Mouse (Mus musculus): ENCODE data around the gene Xpo6. TPM values are rescaled to one million over a fixed set of nuclear protein-coding genes. Genes with fewer than 3 reads are reported as not detected.

Xpo6 gene
- polyA plus RNA-seq, 1 experiment from 2014 or later, result 19.3 TPM

DNA sequence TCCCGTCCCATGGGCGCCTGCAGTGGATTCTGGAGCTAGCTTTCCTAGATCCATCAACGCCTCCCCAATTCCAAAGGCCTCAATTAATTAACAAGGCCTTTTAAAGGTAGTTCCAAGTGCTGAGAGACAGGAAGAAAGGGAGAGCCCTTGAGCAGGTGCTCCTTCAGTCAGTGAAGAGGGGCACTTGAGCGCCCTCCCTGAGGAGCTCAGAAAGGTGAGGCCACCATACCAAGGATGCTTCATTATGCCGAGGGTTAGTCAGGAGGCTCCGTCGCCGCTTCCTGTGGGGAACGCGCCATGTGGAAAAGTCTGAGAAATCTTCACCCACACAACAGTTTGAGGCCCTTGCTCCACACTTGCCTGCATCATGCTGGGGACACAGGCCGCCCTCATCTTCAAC lies 99.9 kb downstream of the Xpo6 start:
- ATAC-seq (ENCODE audit: low FRiP score, low TSS enrichment), result no peak
- DNase-seq (ENCODE audit: low spot score), result no peak
- H3K9me3 ChIP-seq (ENCODE audit: control insufficient read depth, low read length), result no peaks in the 10 kb centered on the region
- 94% methylated on average over 11 of the region's 11 CpGs for WGBS
- no peak overlapping the region for H3K9ac ChIP-seq (ENCODE audit: low read length)
- TF ChIP-seq EP300 (optimal IDR thresholded peaks at IDR 0.05) (no peak), CTCF (IDR thresholded peaks at IDR 0.05; ENCODE audit: low read depth) (no peak)
- no peaks in the 10 kb centered on the region for H3K27me3 ChIP-seq (ENCODE audit: control insufficient read depth, insufficient read depth, low read length)
- no peak overlapping the region for H3K4me3 ChIP-seq (ENCODE audit: low read depth, low read length)
- no peaks in the 10 kb centered on the region for H3K4me1 ChIP-seq (replicated peaks; ENCODE audit: control insufficient read depth, insufficient read depth)
- peaks cover 21% of the 10 kb centered on the region for H3K36me3 ChIP-seq (ENCODE audit: control insufficient read depth, insufficient read depth, low read length)
- H3K4me2 ChIP-seq (replicated peaks; ENCODE audit: low read depth), result no peak overlapping the region
- H3K27ac ChIP-seq (replicated peaks), result no peak overlapping the region

DNA sequence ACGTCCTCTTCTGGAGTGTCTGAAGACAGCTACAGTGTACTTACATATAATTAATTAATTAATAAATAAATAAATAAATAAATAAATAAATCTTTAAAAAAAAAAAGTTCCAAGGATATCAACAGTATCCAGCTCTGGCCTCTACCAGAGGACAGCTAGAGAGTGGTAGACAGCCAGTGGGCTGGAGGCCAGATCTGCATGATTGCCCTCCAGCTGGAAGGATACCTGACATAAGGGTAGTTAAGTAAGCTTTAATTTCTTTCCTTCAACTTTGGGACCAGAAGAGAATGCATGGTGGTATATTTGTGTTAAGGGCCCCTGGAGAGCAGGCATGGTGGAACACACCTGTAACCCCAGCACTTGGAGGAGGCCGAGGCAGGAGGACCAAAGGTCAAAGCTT lies 100.5 kb downstream of the Xpo6 start:
- ATAC-seq (ENCODE audit: low FRiP score, low TSS enrichment) (no peak), DNase-seq (ENCODE audit: low spot score) (no peak)
- no peak overlapping the region for H3K9ac ChIP-seq (ENCODE audit: low read length)
- H3K9me3 ChIP-seq (ENCODE audit: control insufficient read depth, low read length), result no peaks in the 10 kb centered on the region
- TF ChIP-seq EP300 (optimal IDR thresholded peaks at IDR 0.05), result no peak
- TF ChIP-seq CTCF (IDR thresholded peaks at IDR 0.05; ENCODE audit: low read depth), result no peak
- no peaks in the 10 kb centered on the region for H3K27me3 ChIP-seq (ENCODE audit: control insufficient read depth, insufficient read depth, low read length)
- peaks cover 21% of the 10 kb centered on the region for H3K36me3 ChIP-seq (ENCODE audit: control insufficient read depth, insufficient read depth, low read length)
- no peak overlapping the region for H3K4me3 ChIP-seq (ENCODE audit: low read depth, low read length)
- 67% methylated on average over 2 of the region's 2 CpGs for WGBS
- no peak overlapping the region for H3K27ac ChIP-seq (replicated peaks)
- no peaks in the 10 kb centered on the region for H3K4me1 ChIP-seq (replicated peaks; ENCODE audit: control insufficient read depth, insufficient read depth)
- H3K4me2 ChIP-seq (replicated peaks; ENCODE audit: low read depth), result no peak overlapping the region

GRCm38 (mm10) chr7:126099163-126099775 lies 101.0 kb downstream of the Xpo6 start:
- H3K9ac ChIP-seq (ENCODE audit: low read length), result no peak overlapping the region
- H3K9me3 ChIP-seq (ENCODE audit: control insufficient read depth, low read length), result no peaks in the 10 kb centered on the region
- H3K27me3 ChIP-seq (ENCODE audit: control insufficient read depth, insufficient read depth, low read length), result no peaks in the 10 kb centered on the region
- ATAC-seq (ENCODE audit: low FRiP score, low TSS enrichment) (no peak), DNase-seq (ENCODE audit: low spot score) (no peak)
- no peak overlapping the region for H3K4me2 ChIP-seq (replicated peaks; ENCODE audit: low read depth)
- H3K4me3 ChIP-seq (ENCODE audit: low read depth, low read length), result no peak overlapping the region
- H3K4me1 ChIP-seq (replicated peaks; ENCODE audit: control insufficient read depth, insufficient read depth), result no peaks in the 10 kb centered on the region
- no peak overlapping the region for H3K27ac ChIP-seq (replicated peaks)
- H3K36me3 ChIP-seq (ENCODE audit: control insufficient read depth, insufficient read depth, low read length), result peaks cover 19% of the 10 kb centered on the region
- TF ChIP-seq CTCF (IDR thresholded peaks at IDR 0.05; ENCODE audit: low read depth), result no peak
- no peak for TF ChIP-seq EP300 (optimal IDR thresholded peaks at IDR 0.05)
- 93% methylated on average over 7 of the region's 7 CpGs for WGBS

DNA sequence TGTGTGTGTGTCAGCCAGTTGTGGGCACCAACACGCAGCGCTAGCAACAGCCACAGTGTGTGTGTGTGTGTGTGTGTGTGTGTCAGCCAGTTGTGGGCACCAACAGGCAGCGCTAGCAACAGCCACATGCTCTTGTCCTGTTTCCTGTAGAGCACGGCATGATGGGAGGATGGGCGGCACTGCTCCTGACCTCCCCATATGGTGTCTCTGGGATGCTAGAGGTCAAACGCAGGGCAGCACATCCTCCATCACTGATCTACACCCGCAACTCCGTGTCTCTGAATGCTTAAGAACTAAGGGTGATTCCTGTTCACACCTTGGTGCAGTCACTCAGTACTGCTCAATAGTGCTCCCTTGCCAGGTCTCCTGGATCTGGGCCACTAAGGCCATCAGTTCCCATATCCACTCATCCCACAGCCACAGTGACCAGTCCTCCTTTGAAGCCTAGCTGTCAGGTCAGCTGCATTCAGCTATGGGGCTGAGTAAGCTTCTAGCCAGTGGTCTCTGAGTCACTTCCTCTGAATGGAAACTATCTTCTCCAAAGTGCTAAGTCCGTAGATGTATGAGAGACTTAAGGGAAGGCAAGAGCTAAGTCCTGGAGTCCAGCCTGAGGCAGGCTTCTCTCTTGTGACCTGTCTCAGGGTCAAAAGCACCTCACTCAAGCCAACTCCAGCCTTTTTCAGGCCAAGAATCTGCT lies 102.9 kb downstream of the Xpo6 start:
- H3K4me3 ChIP-seq (ENCODE audit: low read depth, low read length), result no peak overlapping the region
- no peak for ATAC-seq (ENCODE audit: low FRiP score, low TSS enrichment)
- no peak overlapping the region for H3K27ac ChIP-seq (replicated peaks)
- DNase-seq (ENCODE audit: low spot score), result no peak
- H3K4me2 ChIP-seq (replicated peaks; ENCODE audit: low read depth), result no peak overlapping the region
- no peak overlapping the region for H3K9ac ChIP-seq (ENCODE audit: low read length)
- no peak for TF ChIP-seq EP300 (optimal IDR thresholded peaks at IDR 0.05)
- no peak for TF ChIP-seq CTCF (IDR thresholded peaks at IDR 0.05; ENCODE audit: low read depth)
- 67% methylated on average over 7 of the region's 9 CpGs for WGBS
- no peaks in the 10 kb centered on the region for H3K9me3 ChIP-seq (ENCODE audit: control insufficient read depth, low read length)
- no peaks in the 10 kb centered on the region for H3K27me3 ChIP-seq (ENCODE audit: control insufficient read depth, insufficient read depth, low read length)
- H3K4me1 ChIP-seq (replicated peaks; ENCODE audit: control insufficient read depth, insufficient read depth), result no peaks in the 10 kb centered on the region
- peaks cover 14% of the 10 kb centered on the region for H3K36me3 ChIP-seq (ENCODE audit: control insufficient read depth, insufficient read depth, low read length)

- H3K9me3 ChIP-seq (ENCODE audit: control insufficient read depth, low read length), result no peaks in the 10 kb centered on the region
- TF ChIP-seq CTCF (IDR thresholded peaks at IDR 0.05; ENCODE audit: low read depth), result no peak
- no peak for TF ChIP-seq EP300 (optimal IDR thresholded peaks at IDR 0.05)
- no peaks in the 10 kb centered on the region for H3K4me1 ChIP-seq (replicated peaks; ENCODE audit: control insufficient read depth, insufficient read depth)
- peaks cover 9% of the 10 kb centered on the region for H3K36me3 ChIP-seq (ENCODE audit: control insufficient read depth, insufficient read depth, low read length)
- ATAC-seq (ENCODE audit: low FRiP score, low TSS enrichment), result no peak; the same call in 1 of the 2 replicates
- H3K4me2 ChIP-seq (replicated peaks; ENCODE audit: low read depth), result no peak overlapping the region
- H3K27me3 ChIP-seq (ENCODE audit: control insufficient read depth, insufficient read depth, low read length), result no peaks in the 10 kb centered on the region
- H3K4me3 ChIP-seq (ENCODE audit: low read depth, low read length), result no peak overlapping the region
- no peak overlapping the region for H3K27ac ChIP-seq (replicated peaks)
- no peak overlapping the region for H3K9ac ChIP-seq (ENCODE audit: low read length)
- DNase-seq (ENCODE audit: low spot score), result no peak
- WGBS, result 89% methylated on average over 5 of the region's 5 CpGs
Measured at GRCm38 (mm10) chr7:126096596-126096995, 103.7 kb downstream of the Xpo6 start.

DNA sequence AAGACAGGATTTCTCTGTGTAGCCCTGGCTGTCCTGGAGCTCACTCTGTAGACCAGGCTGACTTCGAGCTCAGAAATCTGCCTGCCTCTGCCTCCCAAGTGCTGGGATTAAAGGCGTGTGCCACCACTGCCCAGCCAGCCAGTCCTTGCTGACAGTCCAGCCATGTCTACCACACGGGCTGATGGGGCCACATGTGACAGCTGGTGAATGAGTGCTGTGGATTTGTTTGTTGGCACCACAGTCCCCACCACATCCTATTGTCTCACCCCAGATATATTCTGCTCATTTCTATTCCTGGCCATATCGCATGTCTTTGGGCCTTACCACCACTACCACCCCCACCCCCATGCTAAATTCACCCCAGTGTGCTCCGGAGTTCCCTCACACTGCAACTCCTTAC lies 105.6 kb downstream of the Xpo6 start:
- DNase-seq (ENCODE audit: low spot score), result no peak
- H3K4me2 ChIP-seq (replicated peaks; ENCODE audit: low read depth), result no peak overlapping the region
- 89% methylated on average over 5 of the region's 5 CpGs for WGBS
- no peaks in the 10 kb centered on the region for H3K27me3 ChIP-seq (ENCODE audit: control insufficient read depth, insufficient read depth, low read length)
- H3K9me3 ChIP-seq (ENCODE audit: control insufficient read depth, low read length), result no peaks in the 10 kb centered on the region
- no peak for ATAC-seq (ENCODE audit: low FRiP score, low TSS enrichment)
- TF ChIP-seq CTCF (IDR thresholded peaks at IDR 0.05; ENCODE audit: low read depth) (no peak), EP300 (optimal IDR thresholded peaks at IDR 0.05) (no peak)
- no peak overlapping the region for H3K27ac ChIP-seq (replicated peaks)
- H3K4me1 ChIP-seq (replicated peaks; ENCODE audit: control insufficient read depth, insufficient read depth), result no peaks in the 10 kb centered on the region
- H3K4me3 ChIP-seq (ENCODE audit: low read depth, low read length), result no peak overlapping the region
- H3K36me3 ChIP-seq (ENCODE audit: control insufficient read depth, insufficient read depth, low read length), result no peaks in the 10 kb centered on the region
- no peak overlapping the region for H3K9ac ChIP-seq (ENCODE audit: low read length)

All from stomach, postnatal 0 days (tissue).